Mouse (Mus musculus) adrenal gland, postnatal 25 days (tissue): ENCODE results near the gene Bfsp2. TPM values are rescaled to one million over a fixed set of nuclear protein-coding genes. Genes with fewer than 3 reads are reported as not detected.

Source experiments
- DNase-seq: peaks from one replicate; pipeline ENCODE4 v3.0.0; 2021; ENCODE audit warnings: mixed read lengths
- total RNA-seq: library from RNA; stranded (reverse); gene quantifications from 2 replicates; pipeline ENCODE4 v1.2.3, GENCODE M21; 2021

Bfsp2 gene
- total RNA-seq, 1 experiment from 2014 or later, result not detected

GRCm38 (mm10) chr9:103380566-103380965 lies 99.7 kb downstream of the Bfsp2 start:
- no peak for DNase-seq

DNA sequence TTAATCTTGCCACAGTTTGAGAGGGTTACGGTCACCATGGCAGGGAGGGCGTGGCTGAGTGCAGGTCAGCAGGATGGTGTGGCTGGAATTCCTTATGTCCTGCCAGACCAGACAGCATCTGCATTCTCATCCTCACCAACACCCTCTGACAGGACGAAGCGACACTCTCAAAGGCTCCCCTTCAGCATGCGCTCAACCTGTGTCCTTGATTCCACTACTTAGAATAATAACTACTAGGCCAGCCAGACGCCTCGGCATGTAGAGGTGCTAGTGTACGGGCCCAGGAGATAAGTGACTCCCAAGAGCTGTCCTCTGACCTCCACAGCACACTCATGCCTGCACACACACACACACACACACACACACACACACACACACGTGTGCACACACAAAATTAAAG lies 101.0 kb downstream of the Bfsp2 start:
- DNase-seq, result no peak

DNA sequence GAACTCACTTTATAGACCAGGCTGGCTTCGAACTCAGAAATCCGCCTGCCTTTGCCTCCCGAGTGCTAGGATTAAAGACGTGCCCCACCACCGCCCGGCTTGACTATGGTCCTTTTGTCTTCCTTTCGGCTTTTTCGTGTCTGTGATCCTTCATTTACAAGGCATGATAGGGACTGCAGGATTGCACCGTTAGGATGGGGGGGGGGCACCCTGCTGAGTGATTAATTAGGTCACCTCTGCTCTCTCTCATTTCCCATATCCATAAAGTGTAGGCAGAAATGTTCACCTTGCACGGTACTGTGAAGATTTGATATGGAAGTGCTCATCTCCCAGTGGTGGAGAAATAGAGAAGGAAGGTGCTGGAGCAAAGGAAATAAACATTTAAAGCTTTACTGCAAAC lies 101.5 kb downstream of the Bfsp2 start:
- DNase-seq, result no peak

DNA sequence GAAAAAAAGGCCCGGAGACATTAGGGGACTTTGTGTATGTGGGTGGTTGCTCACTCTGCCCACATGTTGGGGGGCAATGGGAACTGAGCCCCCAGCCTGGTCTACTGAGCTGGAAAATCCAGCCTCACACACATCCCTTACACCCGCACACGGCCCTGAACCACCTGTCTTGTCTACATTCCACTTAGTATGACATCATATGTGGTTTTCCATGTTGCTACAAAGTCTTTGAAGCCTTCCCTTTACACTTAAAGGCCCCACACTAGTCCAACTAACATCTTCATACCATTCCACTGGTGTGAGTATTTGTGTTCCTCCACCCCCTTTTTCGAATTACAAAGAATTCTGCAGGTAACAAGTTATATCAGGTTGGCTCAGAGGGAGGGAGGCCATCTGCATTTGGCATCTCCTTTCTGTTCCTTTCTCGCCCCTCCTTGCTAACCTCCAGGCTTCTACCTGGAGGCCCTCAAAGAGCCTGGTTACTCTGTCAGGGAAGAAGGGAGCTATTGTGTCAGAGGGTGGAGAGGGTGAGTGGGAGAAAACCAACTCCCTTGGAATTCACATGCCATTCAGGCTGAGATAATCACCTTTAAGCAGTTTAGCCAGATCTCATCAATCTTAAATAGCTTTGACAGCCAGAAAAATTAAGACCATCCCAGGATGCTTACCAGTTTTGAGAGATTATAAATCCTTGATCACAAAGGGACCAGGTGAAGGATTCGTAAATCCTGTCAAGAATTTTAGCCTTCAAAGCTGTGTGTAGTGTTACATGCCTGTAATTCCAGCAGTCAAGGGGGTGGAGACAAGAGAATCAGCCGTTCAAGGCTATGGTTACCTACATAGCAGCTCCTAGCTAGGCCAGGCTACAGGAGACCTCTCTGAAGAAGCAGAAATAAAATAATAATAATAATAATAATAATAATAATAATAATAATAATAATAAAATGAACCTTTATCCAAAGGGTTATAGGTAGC lies 103.6 kb downstream of the Bfsp2 start:
- DNase-seq, result no peak

Other genes with a start within 250 kb of the Bfsp2 start
- 43.2 and 174 TPM in 2 replicates for gene Trf, start 250.0 kb downstream of the Bfsp2 start, total RNA-seq
- 0.82 and 4.6 TPM in 2 replicates for gene 1300017J02Rik, start 175.3 kb downstream of the Bfsp2 start, total RNA-seq
- gene Topbp1, start 175.2 kb downstream of the Bfsp2 start, total RNA-seq, result 34.1 and 40.1 TPM in 2 replicates
- 193 and 227 TPM in 2 replicates for gene Cdv3, start 114.6 kb downstream of the Bfsp2 start, total RNA-seq